In the genomic region with DNA sequence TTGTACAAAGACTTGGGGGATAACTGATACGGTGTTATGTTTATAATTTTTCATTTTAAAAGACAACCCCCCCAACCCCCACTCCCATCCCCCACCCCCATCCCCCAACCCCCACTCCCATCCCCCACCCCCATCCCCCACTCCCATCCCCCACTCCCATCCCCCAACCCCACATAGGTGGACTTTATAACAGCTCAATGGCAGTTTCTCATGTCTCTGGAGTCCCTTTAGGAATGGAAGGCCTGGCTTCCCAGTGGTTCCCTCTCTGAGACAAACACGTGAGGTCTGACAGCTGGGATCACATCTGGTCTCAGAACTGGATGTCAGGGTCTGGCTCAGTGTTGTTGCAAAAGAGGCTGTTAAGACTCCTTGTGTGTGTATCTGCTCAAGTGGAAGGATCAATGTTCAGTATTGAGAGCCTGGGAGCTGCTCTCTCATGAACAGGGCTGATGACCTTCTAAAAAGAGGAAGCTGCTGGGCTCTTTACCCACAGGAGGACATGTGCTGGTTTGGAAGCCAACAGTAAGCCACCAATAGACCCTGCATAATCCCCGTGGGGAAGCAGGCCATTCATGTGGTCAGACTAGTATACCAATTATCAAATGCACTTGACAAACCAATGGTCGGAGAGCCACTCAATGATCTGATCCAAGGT, we compare ENCODE assay signal across 30 mouse cellular contexts. TPM values are rescaled to one million over a fixed set of nuclear protein-coding genes. Genes with fewer than 3 reads are reported as not detected.
A peak's percentile ranks its signal among the peaks of the same experiment; 100 is the strongest.
DNase-seq lines count a peak whose midpoint lies in the region; ATAC-seq and TF ChIP-seq lines count a peak whose summit lies in the region.
"Had no signal": no experiment of that assay in that cellular context is flagged by ENCODE, and none has a peak within 500 bp of the region (broad histone marks: within the 10 kb centered on the region; RNA-seq: fewer than 3 reads in every experiment).

No protein-coding gene starts in this region.

- no peaks in the 10 kb centered on the region for H3K9me3 ChIP-seq in heart, embryonic 10.5 days
- no peaks in the 10 kb centered on the region for H3K9me3 ChIP-seq in G1E (replicated peaks)
- no peaks in the 10 kb centered on the region for H3K9me3 ChIP-seq in kidney, embryonic 16.5 days (ENCODE audit: low read length)
- H3K9me3 ChIP-seq: hindbrain, embryonic 13.5 days; kidney, embryonic 15.5 days; limb, embryonic 10.5 days; limb, embryonic 15.5 days; neural tube, embryonic 15.5 days; stomach, embryonic 15.5 days had no signal

- 83% methylated on average over 4 of the region's 4 CpGs for whole genome bisulfite sequencing in heart, embryonic 10.5 days
- WGBS in kidney, embryonic 16.5 days: 90% methylated on average over 4 of the region's 4 CpGs

- peak; percentile 27 for DNase-seq in heart, embryonic 10.5 days (ENCODE audit: low spot score)
- DNase-seq in heart, postnatal 14 days: no peak
- peak; percentile 29 for DNase-seq in G1E (ENCODE audit: low spot score)
- DNase-seq in left cerebral cortex, postnatal 10 days (ENCODE audit: extremely low spot score in 1 of 2, low spot score in 2 of 2): no peak
- DNase-seq in urinary bladder, postnatal 10 days (ENCODE audit: low spot score): no peak
- DNase-seq: adrenal gland, postnatal 14 days; cerebellum, adult 11-12 months; cerebellum, adult 9-11 months; gastrocnemius, adult 2 months; gastrocnemius, postnatal 36 days; heart, postnatal 36 days; kidney, postnatal 36 days; layer of hippocampus, postnatal 36 days; lung, embryonic 14.5 days; midbrain, embryonic 14.5 days; right cerebral cortex, postnatal 25 days had no signal

- H3K4me1 ChIP-seq in heart, embryonic 10.5 days: no peaks in the 10 kb centered on the region
- H3K4me1 ChIP-seq in G1E (ENCODE audit: insufficient read depth, low read depth, low read length): peaks cover 14% of the 10 kb centered on the region
- no peaks in the 10 kb centered on the region for H3K4me1 ChIP-seq in kidney, embryonic 16.5 days (ENCODE audit: insufficient read depth, low read length)
- H3K4me1 ChIP-seq: hindbrain, embryonic 13.5 days; kidney, embryonic 15.5 days; limb, embryonic 10.5 days; limb, embryonic 15.5 days; neural tube, embryonic 15.5 days; stomach, embryonic 15.5 days had no signal

- no peak overlapping the region for H3K27ac ChIP-seq in heart, embryonic 10.5 days
- no peak overlapping the region for H3K27ac ChIP-seq in kidney, embryonic 16.5 days (ENCODE audit: low read length)
- H3K27ac ChIP-seq: gastrocnemius, adult 2 months; hindbrain, embryonic 13.5 days; kidney, embryonic 15.5 days; layer of hippocampus, adult 2 months; limb, embryonic 10.5 days; limb, embryonic 15.5 days; liver, embryonic 14.5 days; neural tube, embryonic 15.5 days; stomach, embryonic 15.5 days had no signal

- H3K4me2 ChIP-seq in kidney, embryonic 16.5 days (replicated peaks; ENCODE audit: low read depth, low read length): no peak overlapping the region
- H3K4me2 ChIP-seq: hindbrain, embryonic 13.5 days; kidney, embryonic 15.5 days; limb, embryonic 15.5 days; lung, embryonic 14.5 days; neural tube, embryonic 15.5 days; stomach, embryonic 15.5 days had no signal

- no peak overlapping the region for H3K9ac ChIP-seq in kidney, embryonic 16.5 days (replicated peaks; ENCODE audit: low read length)
- H3K9ac ChIP-seq: hindbrain, embryonic 13.5 days; kidney, embryonic 15.5 days; limb, embryonic 15.5 days; liver, embryonic 14.5 days; lung, embryonic 14.5 days; neural tube, embryonic 15.5 days; stomach, embryonic 15.5 days had no signal

- intact Hi-C loops in heart, postnatal 14 days (cut with DNase I): no loop called here
- intact Hi-C loops in left cerebral cortex, postnatal 10 days (cut with DNase I): no loop called here

- no peak for TF ChIP-seq CTCF in G1E (IDR thresholded peaks at IDR 0.05; ENCODE audit: low read depth, low read length)

- peak; percentile 87 for ATAC-seq in G1E (ENCODE audit: extremely low read depth, insufficient number of reproducible peaks, low FRiP score, poor library complexity, severe bottlenecking)
- peak; percentile 49 to 72; a peak in 3 of 4 replicates for ATAC-seq in hematopoietic stem cell, adult 5-6 weeks (replicated peaks in 1 of 2; ENCODE audit: insufficient read depth in 1 of 2, low FRiP score in 2 of 2, low TSS enrichment in 1 of 2, low read depth in 1 of 2, poor library complexity in 2 of 2, severe bottlenecking in 2 of 2)
- ATAC-seq in kidney, embryonic 16.5 days (ENCODE audit: low FRiP score, low TSS enrichment): no peak
- ATAC-seq: CD4-positive, CD25-positive, alpha-beta regulatory T cell, adult 4 months; forebrain, embryonic 16.5 days; intestine, embryonic 16.5 days had no signal

- no peaks in the 10 kb centered on the region for H3K27me3 ChIP-seq in heart, embryonic 10.5 days (ENCODE audit: insufficient read depth, poor library complexity, severe bottlenecking)
- no peaks in the 10 kb centered on the region for H3K27me3 ChIP-seq in G1E (ENCODE audit: insufficient read depth, low read length)
- no peaks in the 10 kb centered on the region for H3K27me3 ChIP-seq in kidney, embryonic 16.5 days (ENCODE audit: insufficient read depth, low read length)
- H3K27me3 ChIP-seq: hindbrain, embryonic 13.5 days; kidney, embryonic 15.5 days; limb, embryonic 15.5 days; neural tube, embryonic 15.5 days; stomach, embryonic 15.5 days had no signal

- no peak overlapping the region for H3K4me3 ChIP-seq in heart, embryonic 10.5 days
- H3K4me3 ChIP-seq in G1E (ENCODE audit: low read depth, low read length): no peak overlapping the region
- H3K4me3 ChIP-seq in kidney, embryonic 16.5 days (ENCODE audit: low read length): no peak overlapping the region
- H3K4me3 ChIP-seq: erythroblast, embryonic 14.5 days; gastrocnemius, adult 2 months; hindbrain, embryonic 13.5 days; kidney, embryonic 15.5 days; layer of hippocampus, adult 2 months; limb, embryonic 10.5 days; limb, embryonic 15.5 days; neural tube, embryonic 15.5 days; stomach, embryonic 15.5 days had no signal

- peaks cover 39% of the 10 kb centered on the region for H3K36me3 ChIP-seq in heart, embryonic 10.5 days
- H3K36me3 ChIP-seq in G1E (replicated peaks): peaks cover 51% of the 10 kb centered on the region
- H3K36me3 ChIP-seq in kidney, embryonic 16.5 days (ENCODE audit: insufficient read depth, low read length): peaks cover 18% of the 10 kb centered on the region

RNA-seq across cellular contexts. Expression of gene Tmem19, which starts 19.4 kb away (rescaled TPM):
- polyA plus RNA-seq in heart, embryonic 10.5 days (2016; fragmentation: Nextera tagmentation; extraction: Ambion mirVana): 24.1 and 25.9 TPM in 2 replicates
- total RNA-seq in heart, postnatal 14 days (2021): 10 to 100 TPM; 14.9 to 17.7 TPM
- 10.5 and 11.6 TPM in 2 replicates for total RNA-seq in G1E (2014; fragmentation: Nextera tagmentation)
- total RNA-seq in G1E (2017): 16.2 and 17.9 TPM in 2 replicates
- polyA plus RNA-seq in G1E (2012): 1.9 and 2.9 TPM in 2 replicates
- 13.1 and 19.0 TPM in 2 replicates for total RNA-seq in hematopoietic stem cell, adult 5-6 weeks (2017)
- total RNA-seq in left cerebral cortex, postnatal 10 days (2021): 10 to 100 TPM; 54.4 to 59.6 TPM
- 43.3 and 44.3 TPM in 2 replicates for polyA plus RNA-seq in kidney, embryonic 16.5 days (2015; fragmentation: Nextera tagmentation; extraction: Ambion mirVana)

RNA-seq across cellular contexts. Expression of gene Rab21, which starts 27.5 kb away (rescaled TPM):
- 3.4 and 3.6 TPM in 2 replicates for polyA plus RNA-seq in heart, embryonic 10.5 days (2016; fragmentation: Nextera tagmentation; extraction: Ambion mirVana)
- 10 to 100 TPM; 66.8 to 68.4 TPM for total RNA-seq in heart, postnatal 14 days (2021)
- total RNA-seq in G1E (2014; fragmentation: Nextera tagmentation) (71.5 and 96.7 TPM in 2 replicates), G1E (2017) (36.7 and 43.1 TPM in 2 replicates)
- polyA plus RNA-seq in G1E (2012): 23.5 and 36.5 TPM in 2 replicates
- total RNA-seq in hematopoietic stem cell, adult 5-6 weeks (2017): 40.4 and 56.3 TPM in 2 replicates
- total RNA-seq in left cerebral cortex, postnatal 10 days (2021): 10 to 100 TPM; 43.7 to 46.2 TPM
- polyA plus RNA-seq in kidney, embryonic 16.5 days (2015; fragmentation: Nextera tagmentation; extraction: Ambion mirVana): 4.7 and 4.9 TPM in 2 replicates

RNA-seq across cellular contexts. Expression of gene Thap2, which starts 41.3 kb away (rescaled TPM):
- polyA plus RNA-seq in heart, embryonic 10.5 days (2016; fragmentation: Nextera tagmentation; extraction: Ambion mirVana): 16.7 and 18.1 TPM in 2 replicates
- 10 to 100 TPM; 10.3 to 11.1 TPM for total RNA-seq in heart, postnatal 14 days (2021)
- total RNA-seq in G1E (2014; fragmentation: Nextera tagmentation) (25.7 and 34.6 TPM in 2 replicates), G1E (2017) (8.5 and 11.4 TPM in 2 replicates)
- 8.4 and 9.0 TPM in 2 replicates for polyA plus RNA-seq in G1E (2012)
- 12.3 and 12.6 TPM in 2 replicates for total RNA-seq in hematopoietic stem cell, adult 5-6 weeks (2017)
- 10 to 100 TPM; 11.8 TPM for total RNA-seq in left cerebral cortex, postnatal 10 days (2021)
- 18.4 and 24.9 TPM in 2 replicates for polyA plus RNA-seq in kidney, embryonic 16.5 days (2015; fragmentation: Nextera tagmentation; extraction: Ambion mirVana)

RNA-seq across cellular contexts. Expression of gene Zfc3h1, which starts 41.9 kb away (rescaled TPM):
- 14.5 and 19.5 TPM in 2 replicates for polyA plus RNA-seq in heart, embryonic 10.5 days (2016; fragmentation: Nextera tagmentation; extraction: Ambion mirVana)
- total RNA-seq in heart, postnatal 14 days (2021): 10 to 100 TPM; 21.8 to 25.4 TPM
- total RNA-seq in G1E (2014; fragmentation: Nextera tagmentation) (120 and 133 TPM in 2 replicates), G1E (2017) (71.2 and 83.5 TPM in 2 replicates)
- 9.7 and 10.1 TPM in 2 replicates for polyA plus RNA-seq in G1E (2012)
- total RNA-seq in hematopoietic stem cell, adult 5-6 weeks (2017): 31.4 and 54.0 TPM in 2 replicates
- total RNA-seq in left cerebral cortex, postnatal 10 days (2021): 10 to 100 TPM; 49.4 to 49.8 TPM
- polyA plus RNA-seq in kidney, embryonic 16.5 days (2015; fragmentation: Nextera tagmentation; extraction: Ambion mirVana): 17.0 and 20.8 TPM in 2 replicates

Comparison
In these comparisons a context has a peak if more than half of its experiments do, and no peak if none do; other contexts are left out.
1. DNase-seq: peak in heart, embryonic 10.5 days (single experiment) and G1E (single experiment); none in heart, postnatal 14 days (0 of 2), left cerebral cortex, postnatal 10 days (0 of 2) and urinary bladder, postnatal 10 days (single experiment).